Mouse (Mus musculus) CH12.LX (cell line): ENCODE measurements around the gene Pcgf6.

ENCODE experiments used
- CTCF ChIP-seq, 2 experiments: IDR thresholded peaks in 1 of 2; conservative IDR thresholded peaks in 1 of 2; 2 replicates each; pipeline ENCODE4 v1.5.1; 2011 to 2012; ENCODE audit warnings: low read depth in 2 of 2, low read length in 2 of 2, improper control_type of control experiment in 1 of 2, inconsistent platforms in 1 of 2, mild to moderate bottlenecking in 1 of 2, moderate library complexity in 1 of 2
- EP300 ChIP-seq: IDR thresholded peaks from 2 replicates; pipeline ENCODE4 v1.6.1; 2011; ENCODE audit warnings: low read length, improper control_type of control experiment
- ETS1 ChIP-seq: conservative IDR thresholded peaks from 2 replicates; pipeline ENCODE4 v1.6.1; 2012; ENCODE audit warnings: low read depth, mild to moderate bottlenecking, inconsistent platforms, low read length, improper control_type of control experiment, moderate library complexity
- RCOR1 ChIP-seq: conservative IDR thresholded peaks from 2 replicates; pipeline ENCODE4 v1.6.1; 2012; ENCODE audit warnings: low read depth, mild to moderate bottlenecking, inconsistent platforms, low read length, improper control_type of control experiment
- USF1 ChIP-seq: IDR thresholded peaks from 2 replicates; pipeline ENCODE4 v1.6.1; 2014; ENCODE audit warnings: low read depth, mild to moderate bottlenecking, inconsistent platforms, low read length, improper control_type of control experiment

- no peak for TF ChIP-seq CTCF (conservative IDR thresholded peaks at IDR 0.05 in 1 of 2, IDR thresholded peaks at IDR 0.05 in 1 of 2; ENCODE audit: low read depth in 2 of 2, low read length in 2 of 2)
- peak; percentile 81 for TF ChIP-seq EP300
- no peak; the same call in 1 of the 2 replicates for TF ChIP-seq RCOR1
- no peak for TF ChIP-seq USF1
- peak; percentile 75 for TF ChIP-seq ETS1
Observed at GRCm38 (mm10) chr19:47009943-47010342, 40.8 kb downstream of the Pcgf6 start.
